Mouse (Mus musculus) C2C12 (cell line): Measurements from ENCODE around the gene Prkrip1. TPM values are rescaled to one million over a fixed set of nuclear protein-coding genes. Genes with fewer than 3 reads are reported as not detected.

Experiments
- H3K27me3 ChIP-seq: one replicate; pipeline ENCODE4 v1.6.1; 2011; ENCODE audit not compliant: control insufficient read depth, insufficient read depth, insufficient read length
- H3K36me3 ChIP-seq: one replicate; pipeline ENCODE4 v1.6.1; 2011; ENCODE audit not compliant: control insufficient read depth, insufficient read depth
- H3K4me3 ChIP-seq: one replicate; pipeline ENCODE4 v1.5.1; 2011; ENCODE audit warnings: mild to moderate bottlenecking, control low read depth; ENCODE audit not compliant: poor library complexity, insufficient read depth, severe bottlenecking
- H3K79me2 ChIP-seq: one replicate; pipeline ENCODE4 v1.6.1; 2011; ENCODE audit not compliant: control insufficient read depth, insufficient read depth
- H3K79me3 ChIP-seq: one replicate; pipeline ENCODE4 v1.6.1; 2011; ENCODE audit warnings: low read depth, control low read depth
- H3ac ChIP-seq: one replicate; pipeline ENCODE3; 2011; ENCODE audit warnings: low read depth; ENCODE audit not compliant: control insufficient read depth, insufficient read length
- CEBPB ChIP-seq: IDR thresholded peaks from one replicate; pipeline ENCODE4 v1.6.1; 2011; ENCODE audit warnings: low read depth, mild to moderate bottlenecking, control low read depth, moderate library complexity
- CTCF ChIP-seq: IDR thresholded peaks from one replicate; pipeline ENCODE4 v1.5.1; 2011; ENCODE audit not compliant: control insufficient read depth, insufficient read depth, insufficient read length
- FOSL1 ChIP-seq: IDR thresholded peaks from one replicate; pipeline ENCODE4 v1.8.0; 2011; ENCODE audit warnings: mild to moderate bottlenecking, low read length; ENCODE audit not compliant: poor library complexity, insufficient read depth, severe bottlenecking
- MAX ChIP-seq: IDR thresholded peaks from one replicate; pipeline ENCODE4 v1.6.1; 2011; ENCODE audit warnings: mild to moderate bottlenecking, control low read depth
- MYOD1 ChIP-seq: IDR thresholded peaks from one replicate; pipeline ENCODE4 v1.6.1; 2011; ENCODE audit warnings: low read depth; ENCODE audit not compliant: control insufficient read depth, insufficient read length
- MYOG ChIP-seq: IDR thresholded peaks from one replicate; pipeline ENCODE4 v1.6.1; 2011; ENCODE audit not compliant: control insufficient read depth, insufficient read length; ENCODE audit errors: extremely low read depth
- USF1 ChIP-seq: IDR thresholded peaks from one replicate; pipeline ENCODE4 v1.6.1; 2011; ENCODE audit warnings: low read depth, mild to moderate bottlenecking, control low read depth, moderate library complexity
- long read RNA-seq, 2 experiments: library from polyadenylated mRNA; unstranded; transcript quantifications; one replicate each; pipeline ENCODE4 v2.0.0; 2019 to 2020
- polyA plus RNA-seq: library from polyadenylated mRNA; unstranded; fragments of >200 nt; fragmentation: generic; extraction: Trizol; gene quantifications from one replicate; pipeline ENCODE4 v1.2.1, GENCODE M21; 2012; ENCODE audit warnings: missing spikeins

Gene Prkrip1
- 53.5 TPM for polyA plus RNA-seq
- long read RNA-seq, experiment 1, transcript Prkrip1-204 (6 exons, 3,893 nt), result major isoform, 34 of 37 reads
- long read RNA-seq, experiment 1, partial matches to known transcripts, result 3 of 37 reads
- long read RNA-seq, experiment 1, other reads (novel, unspliced or antisense), result 0 of 37 reads
- long read RNA-seq, experiment 2, transcript Prkrip1-204 (6 exons, 3,893 nt), result major isoform, 17 of 22 reads
- long read RNA-seq, experiment 2, partial matches to known transcripts, result 1 of 22 reads
- long read RNA-seq, experiment 2, other reads (novel, unspliced or antisense), result 4 of 22 reads

DNA sequence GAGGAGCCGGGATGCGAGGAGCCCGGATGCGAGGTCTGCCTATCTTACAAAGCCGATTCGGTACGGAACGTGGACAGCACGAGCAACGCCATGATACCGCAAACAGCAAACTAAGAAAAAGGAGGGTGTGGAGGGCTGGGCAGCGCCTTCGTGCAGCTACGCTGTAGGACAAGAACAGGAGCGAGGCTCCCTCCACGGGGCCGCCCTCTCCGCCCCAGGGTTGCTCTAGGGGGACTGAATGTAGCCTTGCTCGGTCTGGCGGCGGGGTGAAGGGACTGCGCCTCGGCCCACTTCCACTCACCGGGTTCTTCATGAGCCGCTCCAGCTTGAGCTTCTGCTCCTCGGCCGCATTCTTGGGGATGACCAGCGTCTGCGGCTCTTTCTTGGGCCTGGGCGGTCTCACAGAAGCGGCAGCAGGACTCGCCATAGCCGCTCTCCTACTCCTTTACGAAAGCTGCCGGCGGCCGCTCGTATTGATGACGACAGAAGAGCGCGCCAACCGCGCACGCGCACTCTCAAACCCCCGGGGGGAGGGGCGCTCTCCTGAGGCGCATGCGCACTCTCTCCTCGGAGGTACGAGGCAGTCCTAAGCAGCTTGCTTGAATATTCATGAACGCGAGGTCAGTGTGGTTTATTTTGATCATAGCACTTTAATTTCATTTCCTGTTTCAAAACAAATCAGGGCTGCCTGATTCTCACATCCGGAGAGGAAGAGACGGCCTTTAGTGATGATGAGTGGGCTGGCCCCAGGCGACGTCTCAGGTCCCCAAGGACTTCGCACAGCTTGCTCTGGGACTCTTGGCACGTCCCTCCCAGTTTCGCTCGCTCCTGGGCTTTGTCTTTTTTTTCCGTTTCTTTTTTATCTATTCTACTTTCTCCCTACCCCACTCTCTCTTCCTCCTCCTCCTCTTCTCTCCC, at the start of gene Prkrip1:
TSS of gene Prkrip1 (minus strand) at position 490 of the 918 bp plus-strand sequence.
- TF ChIP-seq MYOD1, result no peak
- TF ChIP-seq USF1, result no peak
- TF ChIP-seq CTCF, result no peak
- TF ChIP-seq FOSL1, result no peak
- no peak for TF ChIP-seq CEBPB
- no peak for TF ChIP-seq MAX
- TF ChIP-seq MYOG, result no peak
- peak within 1 kb of the TSS; percentile 88 for H3ac ChIP-seq
- H3K79me2 ChIP-seq, result peaks cover 28% of the 10 kb centered on the region
- H3K79me3 ChIP-seq, result peaks cover 23% of the 10 kb centered on the region
- peak within 1 kb of the TSS; percentile 93 for H3K4me3 ChIP-seq
- no peaks in the 10 kb centered on the region for H3K27me3 ChIP-seq
- H3K36me3 ChIP-seq, result peaks cover 30% of the 10 kb centered on the region

GRCm38 (mm10) chr5:136248441-136248840, 49.7 kb upstream of the Prkrip1 start:
- Histone ChIP-seq H3K79me3 (no peaks in the 10 kb centered on the region), H3K27me3 (no peaks in the 10 kb centered on the region), H3ac (no peak overlapping the region), H3K4me3 (no peak overlapping the region), H3K36me3 (no peaks in the 10 kb centered on the region), H3K79me2 (peaks cover 9% of the 10 kb centered on the region)
- TF ChIP-seq MYOG (no peak), USF1 (no peak), FOSL1 (no peak), CTCF (no peak), MAX (no peak), CEBPB (no peak), MYOD1 (no peak)

DNA sequence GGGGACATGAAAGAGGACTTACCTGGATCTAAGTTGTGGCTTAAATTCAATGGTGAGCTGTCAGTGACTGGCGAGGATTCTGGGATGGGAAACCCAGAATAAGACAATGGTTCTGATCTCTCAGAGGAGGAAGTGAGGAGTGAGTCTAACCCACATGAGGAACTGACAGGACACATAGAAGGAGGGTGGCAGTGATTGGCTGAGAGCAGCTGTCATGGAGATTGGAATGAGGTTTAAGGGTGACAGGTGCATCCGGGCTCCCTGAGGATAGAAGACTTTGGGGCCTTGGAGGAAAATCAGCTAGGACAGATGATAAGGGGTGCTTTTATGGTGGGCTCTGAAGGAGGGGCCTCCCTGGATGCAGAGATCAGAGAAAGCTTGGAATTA, 47.7 kb upstream of the Prkrip1 start, which contains the start of gene Sh2b2:
TSS of gene Sh2b2 (minus strand) at position 105 of the 387 bp plus-strand sequence.
- no peaks in the 10 kb centered on the region for H3K36me3 ChIP-seq
- H3K79me2 ChIP-seq, result peaks cover 10% of the 10 kb centered on the region
- H3K27me3 ChIP-seq, result no peaks in the 10 kb centered on the region
- peak within 1 kb of the TSS; percentile 51 for H3K4me3 ChIP-seq
- peak within 1 kb of the TSS; percentile 46 for H3ac ChIP-seq
- H3K79me3 ChIP-seq, result peaks cover 2% of the 10 kb centered on the region
- peak; percentile 35 for TF ChIP-seq MYOD1
- no peak for TF ChIP-seq MAX
- TF ChIP-seq USF1, result no peak
- TF ChIP-seq CTCF, result no peak
- no peak for TF ChIP-seq CEBPB
- TF ChIP-seq MYOG, result no peak

DNA sequence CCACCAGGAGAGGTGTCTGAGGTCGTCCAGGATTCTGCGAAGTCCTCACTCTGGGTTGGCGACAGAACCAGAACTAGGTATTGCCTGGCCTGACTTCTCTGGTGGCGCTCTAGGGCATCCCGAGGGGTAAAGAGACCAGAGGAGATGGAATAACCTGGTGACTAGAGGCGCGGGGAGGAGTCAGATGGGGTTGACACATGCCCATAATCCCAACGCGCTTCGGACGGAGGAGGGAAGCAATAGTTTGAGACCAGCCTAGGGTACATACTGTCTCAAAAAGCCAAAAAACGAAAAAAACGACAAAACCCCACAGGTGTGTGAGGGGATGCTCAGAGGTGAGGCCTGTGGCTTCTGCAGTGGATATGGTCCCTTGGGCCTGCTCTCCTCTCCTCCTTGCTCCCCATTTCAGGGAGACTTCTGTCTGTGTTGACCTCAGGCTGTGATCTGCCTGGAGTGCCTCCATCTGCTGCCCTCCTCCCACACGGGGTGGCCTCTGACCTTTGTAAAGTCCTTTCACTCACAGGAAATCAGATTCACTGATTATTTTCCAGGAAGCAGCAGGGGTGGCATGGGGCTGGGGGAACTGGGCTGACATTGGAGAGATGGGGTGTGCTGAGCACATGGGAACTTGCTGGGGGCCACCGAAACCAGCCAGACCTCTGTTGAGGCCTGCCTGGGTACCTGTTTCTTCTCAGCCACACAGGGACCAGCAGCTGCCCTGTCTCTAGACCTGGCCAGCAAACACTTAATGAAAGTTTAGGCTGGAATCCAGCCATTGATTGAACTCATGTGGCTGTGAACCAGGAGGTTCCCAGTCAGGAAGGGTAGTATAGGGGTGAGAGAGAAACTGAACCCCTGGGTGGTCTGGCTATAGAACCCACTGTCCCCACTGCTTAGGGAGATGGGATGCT, 47.0 kb upstream of the Prkrip1 start:
- Histone ChIP-seq H3K27me3 (no peaks in the 10 kb centered on the region), H3K79me3 (peaks cover 2% of the 10 kb centered on the region), H3K4me3 (peak overlapping the region; percentile 51), H3K36me3 (no peaks in the 10 kb centered on the region), H3K79me2 (peaks cover 10% of the 10 kb centered on the region), H3ac (peak overlapping the region; percentile 46)
- no peak for TF ChIP-seq FOSL1
- TF ChIP-seq MYOG, result no peak
- TF ChIP-seq CEBPB, result no peak
- TF ChIP-seq CTCF, result no peak
- no peak for TF ChIP-seq USF1
- TF ChIP-seq MYOD1, result no peak
- no peak for TF ChIP-seq MAX
